Mouse (Mus musculus) heart, embryonic 12.5 days (tissue): ENCODE data around the gene Hspb6. TPM values are rescaled to one million over a fixed set of nuclear protein-coding genes. Genes with fewer than 3 reads are reported as not detected.

ENCODE experiments used
- ATAC-seq: fragments of 200-750 bp; cut with Nextera tagmentation; 2 replicates; pipeline ENCODE4 v1.8.0; 2017; ENCODE audit warnings: moderate TSS enrichment, moderate library complexity; ENCODE audit not compliant: insufficient number of reproducible peaks, low FRiP score
- H3K27ac ChIP-seq: fragments of 300-500 bp; sonication (generic); 2 replicates; pipeline ENCODE4 v1.5.1; 2016; ENCODE audit warnings: mild to moderate bottlenecking, moderate library complexity; ENCODE audit not compliant: poor library complexity, severe bottlenecking
- H3K27me3 ChIP-seq: fragments of 300-500 bp; sonication (generic); replicated peaks from 2 replicates; pipeline ENCODE4 v1.6.1; 2016; ENCODE audit warnings: mild to moderate bottlenecking, moderate library complexity
- H3K36me3 ChIP-seq: fragments of 300-500 bp; sonication (generic); 2 replicates; pipeline ENCODE4 v1.6.1; 2016; ENCODE audit warnings: mild to moderate bottlenecking, moderate library complexity
- H3K4me1 ChIP-seq: fragments of 300-500 bp; sonication (generic); replicated peaks from 2 replicates; pipeline ENCODE4 v1.6.1; 2016; ENCODE audit warnings: mild to moderate bottlenecking
- H3K4me2 ChIP-seq: fragments of 300-500 bp; sonication (generic); 2 replicates; pipeline ENCODE4 v1.6.1; 2016; ENCODE audit warnings: mild to moderate bottlenecking, moderate library complexity
- H3K4me3 ChIP-seq: fragments of 300-500 bp; sonication (generic); 2 replicates; pipeline ENCODE4 v1.5.1; 2016; ENCODE audit warnings: mild to moderate bottlenecking
- H3K9ac ChIP-seq: fragments of 300-500 bp; sonication (generic); 2 replicates; pipeline ENCODE4 v1.6.1; 2016; ENCODE audit warnings: mild to moderate bottlenecking, moderate library complexity
- H3K9me3 ChIP-seq: fragments of 300-500 bp; sonication (generic); replicated peaks from 2 replicates; pipeline ENCODE4 v1.6.1; 2016; ENCODE audit warnings: mild to moderate bottlenecking, moderate library complexity
- WGBS: fragments of 180-500 bp; shearing (Covaris S2); methylation state at CpG from one replicate; pipeline ENCODE4 v1.1.7; 2016; 5-methylcytosine and 5-hydroxymethylcytosine counted together
- polyA plus RNA-seq: library from polyadenylated mRNA; unstranded; fragments of >200 nt; fragmentation: Nextera tagmentation; extraction: Ambion mirVana; gene quantifications from 2 replicates; pipeline ENCODE4 v1.2.1, GENCODE M21; 2016

The Hspb6 gene
- polyA plus RNA-seq, 1 experiment from 2014 or later: 31.6 TPM

DNA sequence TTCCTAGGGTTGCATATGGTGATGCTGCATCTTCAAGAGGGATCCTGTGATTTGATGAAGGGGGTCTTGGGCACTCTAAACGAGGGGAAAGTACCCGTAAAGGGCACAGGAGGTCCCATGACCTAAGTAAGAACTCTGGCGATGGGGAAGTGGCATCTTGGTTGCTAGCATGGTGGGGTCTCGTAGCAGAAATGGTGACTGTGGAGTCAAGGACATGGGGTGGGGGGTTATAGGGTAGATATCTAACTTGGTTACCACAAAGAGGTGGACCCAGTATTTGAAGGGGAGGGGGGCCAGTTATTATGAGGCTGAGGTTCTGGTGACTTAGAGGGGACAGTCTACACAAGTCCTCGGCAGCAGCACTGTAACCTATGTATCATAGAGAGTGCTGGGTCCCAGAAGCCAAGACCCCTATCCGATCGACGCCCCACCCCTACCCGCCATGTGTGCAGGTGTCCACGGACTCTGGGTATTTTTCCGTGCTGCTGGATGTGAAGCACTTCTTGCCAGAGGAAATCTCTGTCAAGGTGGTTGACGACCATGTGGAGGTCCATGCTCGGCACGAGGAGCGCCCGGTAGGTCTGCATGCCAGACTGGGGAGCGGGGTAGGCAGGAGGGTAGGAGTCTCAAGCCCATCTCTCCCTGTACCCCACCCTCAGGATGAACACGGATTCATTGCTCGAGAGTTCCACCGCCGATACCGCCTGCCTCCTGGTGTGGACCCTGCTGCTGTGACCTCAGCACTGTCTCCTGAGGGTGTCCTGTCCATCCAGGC, 2.0 kb downstream of the Hspb6 start:
- H3K36me3 ChIP-seq: peaks cover 40% of the 10 kb centered on the region
- ATAC-seq: no peak
- peak overlapping the region; percentile 66 for H3K4me3 ChIP-seq
- H3K4me1 ChIP-seq: peaks cover 23% of the 10 kb centered on the region
- 85% methylated on average over 22 of the region's 22 CpGs for WGBS
- peak overlapping the region; percentile 82 for H3K4me2 ChIP-seq
- H3K9ac ChIP-seq: peak overlapping the region; percentile 76
- no peaks in the 10 kb centered on the region for H3K9me3 ChIP-seq
- no peak overlapping the region for H3K27ac ChIP-seq
- H3K27me3 ChIP-seq: no peaks in the 10 kb centered on the region

DNA sequence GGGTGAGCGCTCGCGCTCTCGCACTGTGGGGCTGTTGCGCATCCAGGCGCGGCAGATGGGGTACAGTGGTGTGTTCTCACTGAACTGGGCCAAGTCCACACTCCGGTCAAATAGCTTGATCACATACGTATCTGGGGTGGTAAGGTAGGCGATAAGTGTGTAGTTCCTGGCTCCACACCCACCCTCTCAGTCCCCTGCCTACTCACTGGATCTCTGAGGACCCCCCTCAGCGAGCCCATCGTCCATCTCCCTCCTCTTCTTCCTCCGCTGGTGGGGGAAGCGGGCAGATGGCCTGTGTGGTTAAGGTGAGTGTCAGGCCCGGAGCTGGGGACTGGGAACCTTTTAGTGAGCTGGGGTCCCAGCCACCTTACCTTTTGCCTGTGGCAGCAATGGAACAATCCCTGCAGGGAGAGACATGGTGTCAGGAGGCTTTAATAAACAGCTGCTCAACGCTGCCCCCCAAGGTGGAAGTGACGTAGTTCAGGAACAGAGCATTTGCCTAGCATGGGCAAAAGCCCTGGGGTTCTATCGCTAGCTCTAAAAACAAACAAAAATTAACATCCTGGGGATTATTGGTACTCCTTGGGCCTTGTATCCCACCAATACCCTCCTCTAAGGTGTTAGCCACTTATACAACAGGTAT, 5.0 kb downstream of the Hspb6 start:
- no peaks in the 10 kb centered on the region for H3K9me3 ChIP-seq
- no peaks in the 10 kb centered on the region for H3K27me3 ChIP-seq
- WGBS: 92% methylated on average over 18 of the region's 18 CpGs
- H3K9ac ChIP-seq: no peak overlapping the region
- no peak overlapping the region for H3K4me2 ChIP-seq
- H3K27ac ChIP-seq: no peak overlapping the region
- H3K4me1 ChIP-seq: peaks cover 26% of the 10 kb centered on the region
- no peak for ATAC-seq
- H3K4me3 ChIP-seq: no peak overlapping the region
- H3K36me3 ChIP-seq: peaks cover 37% of the 10 kb centered on the region

GRCm38 (mm10) chr7:30557901-30558514, 6.0 kb downstream of the Hspb6 start:
- WGBS: 87% methylated on average over 13 of the region's 13 CpGs

GRCm38 (mm10) chr7:30558656-30559442, 6.9 kb downstream of the Hspb6 start:
- Histone ChIP-seq H3K9ac (peak overlapping the region; percentile 87), H3K36me3 (peaks cover 37% of the 10 kb centered on the region), H3K4me2 (peak overlapping the region; percentile 95), H3K27me3 (no peaks in the 10 kb centered on the region), H3K27ac (peak overlapping the region; percentile 45), H3K9me3 (no peaks in the 10 kb centered on the region), H3K4me1 (peaks cover 18% of the 10 kb centered on the region), H3K4me3 (peak overlapping the region; percentile 67)
- ATAC-seq: 0 out of 2 replicates have a peak, but pooled peaks have one; percentile 10
- WGBS: 13% methylated on average over 12 of the region's 12 CpGs

More at GRCm38 (mm10) chr7:30557901-30558514, 6.0 kb downstream of the Hspb6 start:
- H3K4me1 ChIP-seq: peaks cover 26% of the 10 kb centered on the region
- no peaks in the 10 kb centered on the region for H3K9me3 ChIP-seq
- H3K27me3 ChIP-seq: no peaks in the 10 kb centered on the region
- peaks cover 37% of the 10 kb centered on the region for H3K36me3 ChIP-seq
- peak overlapping the region; percentile 67 for H3K4me3 ChIP-seq
- 0 out of 2 replicates have a peak overlapping the region, but pooled peaks have one; percentile 87 for H3K9ac ChIP-seq
- no peak overlapping the region for H3K27ac ChIP-seq
- peak overlapping the region; percentile 95 for H3K4me2 ChIP-seq
- no peak for ATAC-seq

DNA sequence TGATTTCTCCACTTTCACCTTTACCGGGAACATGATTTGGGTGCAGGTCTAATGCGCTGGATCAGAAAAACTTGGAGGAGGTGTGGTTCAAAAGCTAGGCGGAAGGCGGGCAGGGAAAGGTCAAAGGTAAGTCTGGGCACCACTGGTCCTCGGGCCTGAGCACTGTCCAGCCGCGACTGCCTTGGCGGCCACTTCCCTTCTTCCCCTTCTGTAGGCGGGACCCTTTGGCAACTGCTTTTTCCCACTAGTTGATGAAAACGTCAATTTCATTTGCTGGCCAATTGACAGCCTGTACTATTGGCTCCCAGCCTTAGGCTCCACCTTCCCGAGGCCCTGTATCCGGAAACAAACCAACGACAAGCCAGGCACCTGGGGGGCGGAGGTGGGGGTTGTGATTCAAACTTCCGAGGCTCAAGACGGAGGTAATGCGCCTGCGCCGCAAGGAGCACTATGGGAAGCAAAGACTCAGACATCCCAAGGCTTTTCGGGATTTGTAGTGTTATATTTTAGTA, 7.5 kb downstream of the Hspb6 start, which contains the start of gene Lin37:
TSS of gene Lin37 (minus strand) at position 396 of the 512 bp plus-strand sequence.
- Histone ChIP-seq H3K9ac (peak within 1 kb of the TSS; percentile 87), H3K4me2 (peak within 1 kb of the TSS; percentile 95), H3K27me3 (no peaks in the 10 kb centered on the region), H3K4me3 (peak within 1 kb of the TSS; percentile 67), H3K4me1 (peaks cover 20% of the 10 kb centered on the region), H3K9me3 (no peaks in the 10 kb centered on the region), H3K27ac (peak within 1 kb of the TSS; percentile 58), H3K36me3 (peaks cover 34% of the 10 kb centered on the region)
- whole genome bisulfite sequencing: under 1% methylated on average over 20 of the region's 20 CpGs
- peak; percentile 83 for ATAC-seq

DNA sequence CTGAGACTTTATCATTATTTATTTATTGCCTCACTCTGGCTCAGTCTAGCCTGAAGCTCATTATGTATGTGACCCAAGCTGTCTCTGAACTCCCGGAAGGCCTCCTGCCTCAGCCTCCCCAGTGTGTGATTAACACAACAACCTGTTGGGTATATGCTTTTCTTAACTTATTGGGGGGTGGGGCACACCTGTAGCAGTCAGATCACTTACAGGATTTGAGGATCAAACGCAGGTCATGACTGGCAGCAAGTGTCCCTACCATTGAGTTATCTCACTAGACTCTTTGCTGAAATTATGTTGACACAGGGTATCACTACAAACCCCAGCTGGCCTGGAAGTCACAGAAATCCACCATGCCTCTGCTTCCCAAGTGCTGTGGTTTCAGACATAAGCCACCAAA, 8.3 kb downstream of the Hspb6 start:
- Histone ChIP-seq H3K9me3 (no peaks in the 10 kb centered on the region), H3K9ac (no peak overlapping the region), H3K4me3 (no peak overlapping the region), H3K27me3 (no peaks in the 10 kb centered on the region), H3K36me3 (peaks cover 34% of the 10 kb centered on the region), H3K4me2 (0 out of 2 replicates have a peak overlapping the region, but pooled peaks have one; percentile 95), H3K4me1 (peaks cover 20% of the 10 kb centered on the region), H3K27ac (no peak overlapping the region)
- no peak for ATAC-seq
- WGBS: 76% methylated on average over 2 of the region's 2 CpGs

- Histone ChIP-seq H3K9ac (peak overlapping the region; percentile 76), H3K27ac (peak overlapping the region; percentile 94), H3K4me1 (peaks cover 20% of the 10 kb centered on the region), H3K27me3 (no peaks in the 10 kb centered on the region), H3K4me2 (peak overlapping the region; percentile 84), H3K36me3 (peaks cover 32% of the 10 kb centered on the region), H3K4me3 (peak overlapping the region; percentile 68), H3K9me3 (no peaks in the 10 kb centered on the region)
- ATAC-seq: no peak
- 2% methylated on average over 27 of the region's 27 CpGs for WGBS
Observed at GRCm38 (mm10) chr7:30562526-30563116, 10.6 kb downstream of the Hspb6 start.

DNA sequence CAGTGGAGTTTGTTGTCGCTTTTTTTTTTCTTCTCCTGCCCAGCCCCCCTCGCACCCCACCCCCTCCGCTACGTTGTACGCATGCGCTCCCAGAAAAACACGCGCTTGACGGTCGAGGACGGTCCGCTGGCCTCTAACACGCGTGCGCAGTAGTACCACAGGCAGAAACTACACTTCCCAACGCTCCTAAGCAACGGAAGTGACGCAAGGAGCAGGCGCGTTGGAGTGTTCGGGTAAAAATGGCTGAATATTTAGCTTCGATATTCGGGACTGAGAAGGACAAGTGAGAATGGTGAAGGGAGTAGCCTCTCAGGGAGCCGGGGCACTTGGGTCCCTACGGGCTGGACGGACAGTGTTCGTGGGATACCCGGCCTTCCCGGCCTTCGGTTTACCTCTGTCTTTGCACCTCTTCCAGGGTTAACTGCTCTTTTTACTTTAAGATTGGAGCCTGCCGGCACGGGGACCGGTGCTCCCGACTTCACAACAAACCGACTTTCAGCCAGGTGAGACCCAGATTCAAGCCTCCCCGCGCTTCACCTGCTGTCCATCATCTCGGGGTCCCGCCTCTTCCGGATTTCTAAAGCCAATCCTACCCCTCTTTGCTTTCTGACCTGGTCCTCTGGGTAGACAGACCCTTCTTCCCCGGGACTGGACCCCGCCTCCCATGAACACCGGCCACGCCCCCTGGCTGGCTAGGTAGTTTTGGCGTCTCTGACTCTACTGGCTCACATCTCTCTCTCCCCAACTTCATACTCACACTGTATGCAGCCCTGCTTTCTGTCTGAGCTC, 11.3 kb downstream of the Hspb6 start, which contains the start of the genes U2af1l4, Gm49396 and Psenen:
TSS of gene U2af1l4 (plus strand) at position 185 of the 789 bp plus-strand sequence.
TSS of gene Gm49396 (plus strand) at position 228 of the 789 bp plus-strand sequence.
TSS of gene Psenen (minus strand) at position 511 of the 789 bp plus-strand sequence.
- peak; percentile 89 for ATAC-seq
- Histone ChIP-seq H3K4me3 (peak within 1 kb of the TSS; percentile 68), H3K27ac (peak within 1 kb of the TSS; percentile 94), H3K9ac (peak within 1 kb of the TSS; percentile 77), H3K4me2 (peak within 1 kb of the TSS; percentile 84), H3K9me3 (no peaks in the 10 kb centered on the region), H3K4me1 (peaks cover 16% of the 10 kb centered on the region), H3K27me3 (no peaks in the 10 kb centered on the region), H3K36me3 (peaks cover 35% of the 10 kb centered on the region)
- under 1% methylated on average over 45 of the region's 45 CpGs for WGBS

GRCm38 (mm10) chr7:30563906-30564280, 11.9 kb downstream of the Hspb6 start:
- WGBS: 19% methylated on average over 6 of the region's 6 CpGs
- peak overlapping the region; percentile 94; the same call in 1 of the 2 replicates for H3K27ac ChIP-seq
- H3K36me3 ChIP-seq: peaks cover 41% of the 10 kb centered on the region
- peaks cover 10% of the 10 kb centered on the region for H3K4me1 ChIP-seq
- H3K27me3 ChIP-seq: no peaks in the 10 kb centered on the region
- H3K4me2 ChIP-seq: peak overlapping the region; percentile 64
- no peaks in the 10 kb centered on the region for H3K9me3 ChIP-seq
- peak overlapping the region; percentile 68 for H3K4me3 ChIP-seq
- no peak; the same call in 1 of the 2 replicates for ATAC-seq
- H3K9ac ChIP-seq: peak overlapping the region; percentile 77
